Comparison of ENCODE assay signal across 10 mouse cellular contexts in the genomic region with DNA sequence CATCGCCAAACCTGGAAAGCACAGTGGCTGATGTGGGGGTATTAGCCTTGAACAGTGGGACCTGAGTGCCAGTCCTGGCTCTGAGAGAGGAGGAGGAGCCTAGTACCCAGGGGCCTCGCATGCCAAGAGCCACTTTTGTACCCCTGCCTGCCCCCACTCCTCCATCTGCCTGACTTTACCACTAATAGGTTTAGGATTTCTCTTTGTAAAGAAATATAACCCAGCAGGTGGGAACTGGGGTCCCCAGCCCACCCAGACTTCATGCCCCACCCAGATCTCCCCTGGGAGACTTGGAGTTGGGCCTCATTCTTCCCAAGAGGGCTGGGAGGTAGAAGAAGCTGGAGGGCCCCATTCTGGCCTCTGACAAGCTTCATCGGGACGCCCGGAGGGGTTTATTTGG. TPM values are rescaled to one million over a fixed set of nuclear protein-coding genes. Genes with fewer than 3 reads are reported as not detected.
DNase-seq lines count a peak whose midpoint lies in the region; ATAC-seq and TF ChIP-seq lines count a peak whose summit lies in the region.
"Had no signal": no experiment of that assay in that cellular context is flagged by ENCODE, and none has a peak within 500 bp of the region (broad histone marks: within the 10 kb centered on the region; RNA-seq: fewer than 3 reads in every experiment).

No protein-coding gene starts in this region.

- no peak overlapping the region for H3K4me2 ChIP-seq in lung, embryonic 14.5 days
- H3K4me2 ChIP-seq in hindbrain, embryonic 11.5 days (replicated peaks; ENCODE audit: low read depth, low read length): no peak overlapping the region
- peak overlapping the region; percentile 3; the same call in 1 of the 2 replicates for H3K4me2 ChIP-seq in midbrain, embryonic 12.5 days (replicated peaks)
- H3K4me2 ChIP-seq: embryonic facial prominence, embryonic 13.5 days; kidney, embryonic 15.5 days had no signal

- H3K9me3 ChIP-seq in lung, embryonic 14.5 days (ENCODE audit: low read depth, low read length): no peaks in the 10 kb centered on the region
- H3K9me3 ChIP-seq in hindbrain, embryonic 11.5 days (ENCODE audit: control insufficient read depth, low read length): no peaks in the 10 kb centered on the region
- H3K9me3 ChIP-seq in midbrain, embryonic 12.5 days: no peaks in the 10 kb centered on the region
- H3K9me3 ChIP-seq: embryonic facial prominence, embryonic 13.5 days; kidney, embryonic 15.5 days had no signal

- H3K36me3 ChIP-seq in lung, embryonic 14.5 days (ENCODE audit: insufficient read depth): no peaks in the 10 kb centered on the region
- H3K36me3 ChIP-seq in hindbrain, embryonic 11.5 days (ENCODE audit: control insufficient read depth, insufficient read depth, low read length): no peaks in the 10 kb centered on the region
- no peaks in the 10 kb centered on the region for H3K36me3 ChIP-seq in midbrain, embryonic 12.5 days
- H3K36me3 ChIP-seq: embryonic facial prominence, embryonic 13.5 days; kidney, embryonic 15.5 days had no signal

- no peak overlapping the region for H3K9ac ChIP-seq in lung, embryonic 14.5 days
- no peak overlapping the region for H3K9ac ChIP-seq in hindbrain, embryonic 11.5 days (ENCODE audit: low read depth, low read length)
- H3K9ac ChIP-seq in midbrain, embryonic 12.5 days (replicated peaks): no peak overlapping the region
- H3K9ac ChIP-seq: embryonic facial prominence, embryonic 13.5 days; kidney, embryonic 15.5 days had no signal

- H3K4me1 ChIP-seq in lung, embryonic 14.5 days (ENCODE audit: insufficient read depth): no peaks in the 10 kb centered on the region
- H3K4me1 ChIP-seq in hindbrain, embryonic 11.5 days (replicated peaks; ENCODE audit: control insufficient read depth, insufficient read depth, low read length): 0 out of 2 replicates have a peak, but pooled peaks cover 2% of the 10 kb centered on the region
- H3K4me1 ChIP-seq in midbrain, embryonic 12.5 days: peaks cover 50% of the 10 kb centered on the region

- H3K4me3 ChIP-seq in lung, embryonic 14.5 days (ENCODE audit: low read depth, low read length): no peak overlapping the region
- H3K4me3 ChIP-seq in hindbrain, embryonic 11.5 days (ENCODE audit: low read depth, low read length): no peak overlapping the region
- H3K4me3 ChIP-seq in midbrain, embryonic 12.5 days: no peak overlapping the region
- H3K4me3 ChIP-seq: embryonic facial prominence, embryonic 13.5 days; heart, adult 2 months; kidney, embryonic 15.5 days had no signal

- WGBS in lung, embryonic 14.5 days: 77% methylated on average over 5 of the region's 5 CpGs
- 77% methylated on average over 5 of the region's 5 CpGs for WGBS in hindbrain, embryonic 11.5 days
- 20% methylated on average over 5 of the region's 5 CpGs for WGBS in midbrain, embryonic 12.5 days

- no peaks in the 10 kb centered on the region for H3K27me3 ChIP-seq in lung, embryonic 14.5 days (ENCODE audit: insufficient read depth, low read length)
- H3K27me3 ChIP-seq in hindbrain, embryonic 11.5 days (ENCODE audit: control insufficient read depth, insufficient read depth, low read length): no peaks in the 10 kb centered on the region
- 0 out of 2 replicates have a peak, but pooled peaks cover 3% of the 10 kb centered on the region for H3K27me3 ChIP-seq in midbrain, embryonic 12.5 days
- H3K27me3 ChIP-seq: kidney, embryonic 15.5 days had no signal

- no peak overlapping the region for H3K27ac ChIP-seq in lung, embryonic 14.5 days (ENCODE audit: low read depth)
- no peak overlapping the region for H3K27ac ChIP-seq in hindbrain, embryonic 11.5 days (ENCODE audit: low read depth, low read length)
- peak overlapping the region; percentile 81 for H3K27ac ChIP-seq in midbrain, embryonic 12.5 days (replicated peaks)
- H3K27ac ChIP-seq: embryonic facial prominence, embryonic 13.5 days; heart, adult 2 months; kidney, embryonic 15.5 days had no signal

- TF ChIP-seq CTCF in lung, embryonic 14.5 days (IDR thresholded peaks at IDR 0.05; ENCODE audit: low read depth): no peak

- no peak for DNase-seq in lung, embryonic 14.5 days
- no peak for DNase-seq in lung, postnatal 14 days
- DNase-seq in hindbrain, embryonic 11.5 days (ENCODE audit: low spot score): no peak
- no peak for DNase-seq in spleen, postnatal 36 days (ENCODE audit: low spot score in 2 of 2)
- DNase-seq in ovary, postnatal 14 days (ENCODE audit: low spot score): no peak
- no peak for DNase-seq in urinary bladder, adult 2 months (ENCODE audit: low spot score)

- 0 out of 2 replicates have a peak, but pooled peaks have one; percentile 8 for ATAC-seq in lung, embryonic 14.5 days (ENCODE audit: insufficient read depth)
- peak; percentile 36; the same call in 1 of the 2 replicates for ATAC-seq in hindbrain, embryonic 11.5 days (ENCODE audit: low FRiP score)
- peak; percentile 45 for ATAC-seq in midbrain, embryonic 12.5 days (ENCODE audit: low FRiP score, low read depth)

RNA-seq across cellular contexts. Expression of a gene that starts 56.3 kb away (rescaled TPM):
- 11.8 and 15.0 TPM in 2 replicates for polyA plus RNA-seq in lung, embryonic 14.5 days (2014; fragmentation: Nextera tagmentation; extraction: Ambion mirVana)
- 32.6 and 41.0 TPM in 2 replicates for polyA plus RNA-seq in hindbrain, embryonic 11.5 days (2014; fragmentation: Nextera tagmentation; extraction: Ambion mirVana)
- 149 and 177 TPM in 2 replicates for polyA plus RNA-seq in midbrain, embryonic 12.5 days (2016; fragmentation: Nextera tagmentation; extraction: Ambion mirVana)
- 155 and 164 TPM in 2 replicates for polyA plus RNA-seq in urinary bladder, adult 2 months (2012; rRNA removed)
